Mouse (Mus musculus) T-helper 17 cell (primary cell): Measurements from ENCODE around the gene Ctdsp1.

Source experiments
- in situ Hi-C, 2 experiments: fragments of 300-600 bp; cut with MboI, MseI; formaldehyde crosslinking; loops; 1 replicate in 1 of 2; 2 replicates in 1 of 2; pipeline ENCODE4 v1.15.1; 2025; ENCODE audit warnings: high pct_unique_total_duplicates in 2 of 2

Gene Ctdsp1

GRCm38 (mm10) chr1:74394311-74394710 lies 3.0 kb downstream of the Ctdsp1 start:
- in situ Hi-C loops, result loop anchor here (25.0 kb wide), 2 partner anchors 107 to 1093 kb away; partner anchors contain the start of genes Aamp (in 1 of the 2), Chpf (in 1 of the 2), Gpbar1 (in 1 of the 2) and Pnkd (in 1 of the 2)

GRCm38 (mm10) chr1:74394858-74395257 lies 3.5 kb downstream of the Ctdsp1 start:
- in situ Hi-C loops, result loop anchor here (25.0 kb wide), 2 partner anchors 108 to 1092 kb away; partner anchors contain the start of genes Aamp (in 1 of the 2), Chpf (in 1 of the 2), Gpbar1 (in 1 of the 2) and Pnkd (in 1 of the 2)

GRCm38 (mm10) chr1:74395290-74395689 lies 4.0 kb downstream of the Ctdsp1 start:
- in situ Hi-C loops, result loop anchor here (25.0 kb wide), 2 partner anchors 108 to 1092 kb away; partner anchors contain the start of genes Aamp (in 1 of the 2), Chpf (in 1 of the 2), Gpbar1 (in 1 of the 2) and Pnkd (in 1 of the 2)

GRCm38 (mm10) chr1:74396456-74397222 lies 5.3 kb downstream of the Ctdsp1 start:
- in situ Hi-C loops, result loop anchor here (25.0 kb wide), 2 partner anchors 109 to 1091 kb away; partner anchors contain the start of genes Aamp (in 1 of the 2), Chpf (in 1 of the 2), Gpbar1 (in 1 of the 2) and Pnkd (in 1 of the 2)

GRCm38 (mm10) chr1:74397268-74397918 lies 6.1 kb downstream of the Ctdsp1 start:
- in situ Hi-C loops, result loop anchor here (25.0 kb wide), 2 partner anchors 110 to 1090 kb away; partner anchors contain the start of genes Aamp (in 1 of the 2), Chpf (in 1 of the 2), Gpbar1 (in 1 of the 2) and Pnkd (in 1 of the 2)

- in situ Hi-C loops, result loop anchor here (25.0 kb wide), 2 partner anchors 111 to 1089 kb away; partner anchors contain the start of genes Aamp (in 1 of the 2), Chpf (in 1 of the 2), Gpbar1 (in 1 of the 2) and Pnkd (in 1 of the 2)
Measured at GRCm38 (mm10) chr1:74397919-74398451, 6.7 kb downstream of the Ctdsp1 start.

GRCm38 (mm10) chr1:74400531-74400930 lies 9.2 kb downstream of the Ctdsp1 start:
- in situ Hi-C loops, result loop anchor here in 1 of 2 experiments (5.0 kb wide), 1 partner anchor 742 kb away; the partner anchor contains the start of genes Cnppd1 and Retreg2

- in situ Hi-C loops, result loop anchor here in 1 of 2 experiments (5.0 kb wide), 1 partner anchor 741 kb away; the partner anchor contains the start of genes Cnppd1 and Retreg2
Measured at GRCm38 (mm10) chr1:74401015-74401702, 9.8 kb downstream of the Ctdsp1 start.

- in situ Hi-C loops, result loop anchor here in 1 of 2 experiments (5.0 kb wide), 1 partner anchor 738 kb away; the partner anchor contains the start of genes Cnppd1 and Retreg2
Measured at GRCm38 (mm10) chr1:74404206-74404605, 12.9 kb downstream of the Ctdsp1 start.

GRCm38 (mm10) chr1:74408589-74409504 lies 17.5 kb downstream of the Ctdsp1 start, which contains the start of gene Vil1:
Gene Vil1 (plus strand): TSS chr1:74409376.
- in situ Hi-C loops, result no loop called here

GRCm38 (mm10) chr1:74411753-74412325 lies 20.5 kb downstream of the Ctdsp1 start:
- in situ Hi-C loops, result loop anchor here in 1 of 2 experiments (10.0 kb wide), 1 partner anchor 1697 kb away; the partner anchor contains the start of gene Rpl37a

- in situ Hi-C loops, result loop anchor here in 1 of 2 experiments (10.0 kb wide), 1 partner anchor 1698 kb away; the partner anchor contains the start of gene Rpl37a
Measured at GRCm38 (mm10) chr1:74412711-74413110, 21.4 kb downstream of the Ctdsp1 start.

- in situ Hi-C loops, result loop anchor here (5.0 to 10.0 kb wide), 3 partner anchors 72 to 1700 kb away; partner anchors contain the start of gene Rpl37a (in 1 of the 2)
Measured at GRCm38 (mm10) chr1:74415143-74415542, 23.8 kb downstream of the Ctdsp1 start.

GRCm38 (mm10) chr1:74418747-74419439 lies 27.6 kb downstream of the Ctdsp1 start:
- in situ Hi-C loops, result loop anchor here (5.0 to 10.0 kb wide), 3 partner anchors 68 to 1704 kb away; partner anchors contain the start of gene Rpl37a (in 1 of the 2)

GRCm38 (mm10) chr1:74419440-74419794 lies 28.1 kb downstream of the Ctdsp1 start:
- in situ Hi-C loops, result loop anchor here (5.0 to 10.0 kb wide), 3 partner anchors 68 to 1705 kb away; partner anchors contain the start of gene Rpl37a (in 1 of the 2)

- in situ Hi-C loops, result no loop called here
Measured at GRCm38 (mm10) chr1:74423147-74423546, 31.8 kb downstream of the Ctdsp1 start.

GRCm38 (mm10) chr1:74425845-74426244 lies 34.5 kb downstream of the Ctdsp1 start:
- in situ Hi-C loops, result no loop called here

GRCm38 (mm10) chr1:74433220-74433619 lies 41.9 kb downstream of the Ctdsp1 start:
- in situ Hi-C loops, result no loop called here
